Mouse (Mus musculus) neural tube, embryonic 11.5 days (tissue): Measurements from ENCODE around the gene Slc7a15. TPM values are rescaled to one million over a fixed set of nuclear protein-coding genes. Genes with fewer than 3 reads are reported as not detected.

ENCODE experiments used
- ATAC-seq: fragments of 200-750 bp; cut with Nextera tagmentation; 2 replicates; pipeline ENCODE4 v1.8.0; 2017; ENCODE audit warnings: moderate number of reproducible peaks, mild to moderate bottlenecking, moderate TSS enrichment, moderate library complexity; ENCODE audit not compliant: insufficient read depth, low FRiP score, low TSS enrichment
- DNase-seq: peaks from one replicate; pipeline ENCODE4 v3.0.0-alpha.2; 2015; ENCODE audit warnings: low spot score
- H3K27ac ChIP-seq: fragments of 300-500 bp; sonication (generic); 2 replicates; pipeline ENCODE4 v1.5.1; 2014; ENCODE audit warnings: low read depth, mild to moderate bottlenecking, low read length
- H3K27me3 ChIP-seq: fragments of 300-500 bp; sonication (generic); 2 replicates; pipeline ENCODE4 v1.6.1; 2014; ENCODE audit warnings: mild to moderate bottlenecking, low read length, mixed read lengths; ENCODE audit not compliant: control insufficient read depth, insufficient read depth
- H3K36me3 ChIP-seq: fragments of 300-500 bp; sonication (generic); 2 replicates; pipeline ENCODE4 v1.6.1; 2014; ENCODE audit warnings: mild to moderate bottlenecking, low read length, moderate library complexity, mixed read lengths; ENCODE audit not compliant: control insufficient read depth, insufficient read depth
- H3K4me1 ChIP-seq: fragments of 300-500 bp; sonication (generic); 2 replicates; pipeline ENCODE4 v1.6.1; 2014; ENCODE audit warnings: low read length, mixed read lengths; ENCODE audit not compliant: control insufficient read depth, insufficient read depth
- H3K4me2 ChIP-seq: fragments of 300-500 bp; sonication (generic); 2 replicates; pipeline ENCODE4 v1.6.1; 2014; ENCODE audit warnings: low read depth, mild to moderate bottlenecking, moderate library complexity
- H3K4me3 ChIP-seq: fragments of 300-500 bp; sonication (generic); 2 replicates; pipeline ENCODE4 v1.5.1; 2014; ENCODE audit warnings: low read depth, low read length
- H3K9ac ChIP-seq: fragments of 300-500 bp; sonication (generic); 2 replicates; pipeline ENCODE4 v1.6.1; 2014; ENCODE audit warnings: mild to moderate bottlenecking, low read length
- H3K9me3 ChIP-seq: fragments of 300-500 bp; sonication (generic); 2 replicates; pipeline ENCODE4 v1.6.1; 2016; ENCODE audit warnings: low read length; ENCODE audit not compliant: control insufficient read depth
- WGBS: fragments of 180-500 bp; shearing (Covaris S2); extraction: QIAGEN DNeasy Blood & Tissue Kit; methylation state at CpG from one replicate; pipeline ENCODE4 v1.1.7; 2014; 5-methylcytosine and 5-hydroxymethylcytosine counted together
- polyA plus RNA-seq: library from polyadenylated mRNA; unstranded; fragments of >200 nt; fragmentation: Nextera tagmentation; extraction: Ambion mirVana; gene quantifications from 2 replicates; pipeline ENCODE4 v1.2.1, GENCODE M21; 2014

Slc7a15 gene
- polyA plus RNA-seq, 1 experiment from 2014 or later: not detected

DNA sequence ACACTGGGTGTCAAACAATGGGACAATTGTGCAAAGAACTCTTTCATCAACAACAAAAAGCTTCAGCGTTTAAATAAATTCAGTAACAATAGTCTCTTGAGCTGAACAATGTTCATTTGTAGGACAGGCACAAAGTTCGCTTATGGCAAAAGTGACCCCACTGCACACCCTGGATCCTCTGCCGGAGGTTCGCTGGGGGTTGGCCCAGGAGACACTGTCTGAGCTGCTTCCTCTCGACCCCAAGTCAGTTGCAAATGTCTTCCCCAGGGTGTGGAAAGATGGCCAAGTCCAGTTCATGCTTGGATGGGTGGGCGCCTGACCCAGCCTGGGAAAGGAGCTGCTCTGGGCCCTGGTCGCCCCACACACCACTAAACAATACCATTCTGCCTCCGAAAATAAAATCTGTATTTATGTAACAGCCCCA lies 100.7 kb downstream of the Slc7a15 start:
- Histone ChIP-seq H3K27me3 (no peaks in the 10 kb centered on the region), H3K4me3 (peak overlapping the region; percentile 89), H3K9ac (peak overlapping the region; percentile 99), H3K4me2 (peak overlapping the region; percentile 88), H3K9me3 (no peaks in the 10 kb centered on the region), H3K36me3 (no peaks in the 10 kb centered on the region), H3K4me1 (peaks cover 21% of the 10 kb centered on the region), H3K27ac (peak overlapping the region; percentile 99)
- ATAC-seq: no peak; the same call in 1 of the 2 replicates
- peak; percentile 53 for DNase-seq
- 12% methylated on average over 8 of the region's 8 CpGs for WGBS

GRCm38 (mm10) chr12:8497314-8497706 lies 101.6 kb downstream of the Slc7a15 start:
- H3K9me3 ChIP-seq: no peaks in the 10 kb centered on the region
- no peaks in the 10 kb centered on the region for H3K27me3 ChIP-seq
- H3K9ac ChIP-seq: no peak overlapping the region; the same call in 1 of the 2 replicates
- ATAC-seq: no peak
- no peak overlapping the region for H3K27ac ChIP-seq
- no peak for DNase-seq
- no peaks in the 10 kb centered on the region for H3K36me3 ChIP-seq
- H3K4me2 ChIP-seq: peak overlapping the region; percentile 88
- H3K4me1 ChIP-seq: peaks cover 21% of the 10 kb centered on the region
- 15% methylated on average over 2 of the region's 2 CpGs for WGBS
- H3K4me3 ChIP-seq: peak overlapping the region; percentile 89

GRCm38 (mm10) chr12:8496679-8497313 lies 102.1 kb downstream of the Slc7a15 start:
- Histone ChIP-seq H3K9ac (peak overlapping the region; percentile 22), H3K27me3 (no peaks in the 10 kb centered on the region), H3K36me3 (no peaks in the 10 kb centered on the region), H3K4me3 (peak overlapping the region; percentile 89; the same call in 1 of the 2 replicates), H3K27ac (no peak overlapping the region), H3K9me3 (no peaks in the 10 kb centered on the region), H3K4me1 (peaks cover 21% of the 10 kb centered on the region), H3K4me2 (peak overlapping the region; percentile 88)
- no peak for DNase-seq
- WGBS: 36% methylated on average over 2 of the region's 2 CpGs
- ATAC-seq: no peak

DNA sequence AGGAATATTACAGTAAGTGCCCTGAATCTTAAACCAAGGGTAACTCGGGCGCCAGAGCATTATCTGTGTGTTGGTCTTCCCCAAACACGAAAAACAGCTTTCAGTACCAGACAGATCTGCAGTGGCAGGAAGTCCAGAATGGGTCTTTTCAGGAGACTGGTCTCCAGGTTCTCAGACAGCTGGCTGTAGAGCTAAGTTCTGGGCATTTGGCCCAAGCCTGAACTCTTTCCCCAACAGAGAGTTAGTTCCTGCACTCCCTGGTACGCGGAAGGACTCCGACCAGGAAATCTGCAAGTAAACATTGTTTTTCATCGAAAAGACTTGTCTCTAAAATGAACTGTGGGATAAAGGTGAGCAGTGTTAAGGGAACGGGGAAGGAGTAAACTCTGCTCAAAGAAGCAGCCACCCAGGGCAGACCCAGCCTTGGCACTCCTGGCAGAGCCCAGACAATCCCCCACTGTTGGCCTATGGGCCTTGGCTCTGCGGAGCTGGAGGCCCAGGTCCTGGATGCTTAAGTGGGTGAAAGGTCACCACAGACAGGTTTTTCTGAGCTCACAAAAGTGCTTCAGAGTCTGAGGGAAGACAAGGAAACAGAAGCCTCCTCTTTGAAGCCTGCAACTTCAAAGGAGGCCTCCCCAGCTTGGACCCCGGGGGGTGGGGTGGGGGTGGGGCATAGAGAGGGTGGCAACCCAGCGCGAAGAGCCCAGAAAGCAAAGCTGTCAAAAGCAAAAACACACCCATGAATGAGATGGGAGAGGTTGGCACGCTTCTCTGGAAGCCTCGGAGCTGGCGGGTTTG lies 102.8 kb downstream of the Slc7a15 start:
- Histone ChIP-seq H3K27ac (0 out of 2 replicates have a peak overlapping the region, but pooled peaks have one; percentile 54), H3K36me3 (no peaks in the 10 kb centered on the region), H3K4me1 (peaks cover 21% of the 10 kb centered on the region), H3K9me3 (no peaks in the 10 kb centered on the region), H3K9ac (no peak overlapping the region), H3K4me3 (no peak overlapping the region; the same call in 1 of the 2 replicates), H3K27me3 (no peaks in the 10 kb centered on the region), H3K4me2 (peak overlapping the region; percentile 88)
- 25% methylated on average over 15 of the region's 15 CpGs for WGBS
- peak; percentile 39 for DNase-seq
- ATAC-seq: no peak

DNA sequence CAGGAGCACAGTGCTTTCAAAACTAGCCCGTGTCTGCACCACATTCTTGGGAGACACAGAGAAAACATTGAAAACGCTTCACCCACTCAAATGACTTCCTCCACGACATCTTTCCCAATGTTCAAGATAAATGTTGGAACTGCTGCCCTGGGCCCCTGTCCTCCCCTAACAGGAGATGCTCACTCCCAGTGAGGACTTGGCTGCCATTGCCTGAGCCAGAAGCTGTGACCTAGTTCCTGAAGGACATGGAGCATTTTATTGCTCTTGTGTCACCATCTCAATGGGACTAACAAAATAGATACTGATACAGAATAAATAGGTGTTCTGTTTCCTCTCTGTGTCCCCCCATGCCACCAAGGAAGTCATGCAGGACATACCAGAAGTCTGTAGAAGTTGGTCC lies 104.2 kb downstream of the Slc7a15 start:
- peaks cover 14% of the 10 kb centered on the region for H3K4me1 ChIP-seq
- no peaks in the 10 kb centered on the region for H3K27me3 ChIP-seq
- H3K9ac ChIP-seq: no peak overlapping the region
- H3K27ac ChIP-seq: no peak overlapping the region
- ATAC-seq (no peak), DNase-seq (no peak)
- no peak overlapping the region for H3K4me3 ChIP-seq
- H3K36me3 ChIP-seq: no peaks in the 10 kb centered on the region
- 85% methylated on average over 3 of the region's 3 CpGs for WGBS
- no peaks in the 10 kb centered on the region for H3K9me3 ChIP-seq
- H3K4me2 ChIP-seq: no peak overlapping the region

DNA sequence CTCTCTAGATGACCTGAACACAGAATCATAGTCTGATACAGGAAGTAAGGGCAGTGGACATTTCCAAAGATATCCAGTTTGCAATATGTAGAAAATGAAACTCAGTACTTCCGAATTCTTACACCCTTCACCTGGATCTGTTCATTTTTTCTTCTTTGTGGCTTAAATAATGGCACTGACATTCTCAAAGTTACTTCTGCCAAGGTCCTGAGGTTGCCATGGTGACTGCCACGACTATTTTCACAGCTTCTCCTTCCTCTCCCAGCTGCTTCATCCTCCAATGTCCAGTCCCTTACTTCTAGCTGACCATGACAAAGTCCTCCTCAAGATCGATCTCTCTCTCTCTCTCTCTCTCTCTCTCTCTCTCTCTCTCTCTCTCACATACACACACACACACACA lies 105.5 kb downstream of the Slc7a15 start:
- WGBS: 59% methylated on average over 3 of the region's 3 CpGs
- peaks cover 14% of the 10 kb centered on the region for H3K4me1 ChIP-seq
- no peak overlapping the region for H3K4me3 ChIP-seq
- no peaks in the 10 kb centered on the region for H3K9me3 ChIP-seq
- H3K36me3 ChIP-seq: no peaks in the 10 kb centered on the region
- no peak overlapping the region for H3K9ac ChIP-seq
- DNase-seq: no peak
- H3K4me2 ChIP-seq: no peak overlapping the region
- no peak overlapping the region for H3K27ac ChIP-seq
- no peak for ATAC-seq
- H3K27me3 ChIP-seq: no peaks in the 10 kb centered on the region

DNA sequence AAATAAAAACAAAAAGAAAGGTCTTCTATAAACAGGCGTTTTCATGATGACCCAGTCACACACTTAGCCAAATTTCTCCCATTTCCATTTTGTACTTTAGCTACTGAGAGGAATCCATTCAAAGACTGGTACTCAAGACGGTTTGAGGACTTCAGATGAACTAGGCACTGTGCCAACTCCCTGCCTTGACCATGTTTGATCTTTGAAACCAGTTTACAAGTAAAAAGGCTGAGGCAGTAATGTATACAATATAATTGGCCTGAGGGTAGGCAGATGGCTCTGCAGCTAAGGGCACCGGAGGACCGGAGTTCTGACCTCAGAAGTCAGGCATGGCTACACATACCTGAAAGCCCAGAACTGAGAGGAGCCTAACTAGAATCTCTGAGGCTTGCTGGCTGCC lies 109.8 kb downstream of the Slc7a15 start:
- WGBS: 71% methylated on average over 4 of the region's 4 CpGs
- no peaks in the 10 kb centered on the region for H3K4me1 ChIP-seq
- no peaks in the 10 kb centered on the region for H3K9me3 ChIP-seq
- H3K4me3 ChIP-seq: no peak overlapping the region
- H3K36me3 ChIP-seq: no peaks in the 10 kb centered on the region
- no peaks in the 10 kb centered on the region for H3K27me3 ChIP-seq
- no peak overlapping the region for H3K4me2 ChIP-seq
- no peak overlapping the region for H3K9ac ChIP-seq
- ATAC-seq (no peak), DNase-seq (no peak)
- H3K27ac ChIP-seq: no peak overlapping the region

DNA sequence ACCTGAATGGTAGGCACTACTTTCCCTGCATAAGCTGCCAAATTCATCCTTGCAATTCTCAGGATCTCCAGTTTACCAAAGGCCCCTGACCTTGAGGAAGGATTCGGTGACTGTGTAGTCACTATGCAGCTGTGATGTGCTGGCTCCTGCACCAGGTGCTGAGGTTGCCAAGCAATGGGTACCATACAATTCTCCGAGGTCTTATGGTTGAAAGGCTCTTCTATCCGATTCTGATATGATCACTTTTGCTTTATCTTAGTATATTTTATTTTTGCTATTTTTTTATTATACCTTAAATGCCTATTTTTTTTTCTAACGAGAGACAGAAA lies 110.2 kb downstream of the Slc7a15 start:
- no peak overlapping the region for H3K4me3 ChIP-seq
- no peaks in the 10 kb centered on the region for H3K9me3 ChIP-seq
- no peak for DNase-seq
- H3K27me3 ChIP-seq: no peaks in the 10 kb centered on the region
- H3K27ac ChIP-seq: no peak overlapping the region
- H3K36me3 ChIP-seq: no peaks in the 10 kb centered on the region
- no peak overlapping the region for H3K4me2 ChIP-seq
- H3K9ac ChIP-seq: no peak overlapping the region
- no peak for ATAC-seq
- H3K4me1 ChIP-seq: no peaks in the 10 kb centered on the region
- WGBS: 96% methylated on average over 4 of the region's 4 CpGs
